Mouse (Mus musculus) limb, embryonic 11.5 days (tissue): ENCODE data around the gene Olfr639. TPM values are rescaled to one million over a fixed set of nuclear protein-coding genes. Genes with fewer than 3 reads are reported as not detected.
"Not testable (repeated sequence)": the region's sequence is repeated elsewhere in the genome, so short reads cannot be mapped to it uniquely, and the experiment has no call there.

Source experiments
- ATAC-seq: fragments of 200-750 bp; cut with Nextera tagmentation; 2 replicates; pipeline ENCODE4 v1.8.0; 2017; ENCODE audit warnings: low read depth; ENCODE audit not compliant: insufficient number of reproducible peaks, low FRiP score, low TSS enrichment
- DNase-seq: peaks from one replicate; pipeline ENCODE4 v3.0.0-alpha.2; 2015; ENCODE audit warnings: low spot score
- H3K27ac ChIP-seq: fragments of 300-500 bp; sonication (generic); replicated peaks from 2 replicates; pipeline ENCODE4 v1.5.1; 2014; ENCODE audit warnings: low read depth, mild to moderate bottlenecking, low read length
- H3K27me3 ChIP-seq: fragments of 300-500 bp; sonication (generic); 2 replicates; pipeline ENCODE4 v1.6.1; 2014; ENCODE audit warnings: mild to moderate bottlenecking, low read length, mixed read lengths; ENCODE audit not compliant: control insufficient read depth, insufficient read depth
- H3K36me3 ChIP-seq: fragments of 300-500 bp; sonication (generic); 2 replicates; pipeline ENCODE4 v1.6.1; 2014; ENCODE audit warnings: mild to moderate bottlenecking, low read length, moderate library complexity, mixed read lengths; ENCODE audit not compliant: control insufficient read depth, insufficient read depth
- H3K4me1 ChIP-seq: fragments of 300-500 bp; sonication (generic); 2 replicates; pipeline ENCODE4 v1.6.1; 2014; ENCODE audit warnings: low read length, mixed read lengths; ENCODE audit not compliant: control insufficient read depth, insufficient read depth
- H3K4me2 ChIP-seq: fragments of 300-500 bp; sonication (generic); 2 replicates; pipeline ENCODE4 v1.6.1; 2014; ENCODE audit warnings: low read depth, mild to moderate bottlenecking, moderate library complexity; ENCODE audit not compliant: severe bottlenecking
- H3K4me3 ChIP-seq: fragments of 300-500 bp; sonication (generic); 2 replicates; pipeline ENCODE4 v1.5.1; 2014; ENCODE audit warnings: low read depth, low read length
- H3K9ac ChIP-seq: fragments of 300-500 bp; sonication (generic); 2 replicates; pipeline ENCODE4 v1.6.1; 2014; ENCODE audit warnings: mild to moderate bottlenecking, low read length
- H3K9me3 ChIP-seq: fragments of 300-500 bp; sonication (generic); 2 replicates; pipeline ENCODE4 v1.6.1; 2016; ENCODE audit warnings: low read length; ENCODE audit not compliant: control insufficient read depth
- WGBS: fragments of 180-500 bp; shearing (Covaris S2); extraction: QIAGEN DNeasy Blood & Tissue Kit; methylation state at CpG from one replicate; pipeline ENCODE4 v1.1.7; 2014; 5-methylcytosine and 5-hydroxymethylcytosine counted together
- polyA plus RNA-seq: library from polyadenylated mRNA; unstranded; fragments of >200 nt; fragmentation: Nextera tagmentation; extraction: Ambion mirVana; gene quantifications from 2 replicates; pipeline ENCODE4 v1.2.1, GENCODE M21; 2014

Olfr639 gene
- polyA plus RNA-seq, 1 experiment from 2014 or later, result not detected

GRCm38 (mm10) chr7:104018953-104019352, 1.9 kb upstream of the Olfr639 start:
- no peaks in the 10 kb centered on the region for H3K4me1 ChIP-seq
- no peak overlapping the region for H3K27ac ChIP-seq
- H3K9me3 ChIP-seq, result no peaks in the 10 kb centered on the region
- no peak overlapping the region for H3K4me2 ChIP-seq
- no peak overlapping the region for H3K9ac ChIP-seq
- no peaks in the 10 kb centered on the region for H3K36me3 ChIP-seq
- H3K4me3 ChIP-seq, result no peak overlapping the region
- 88% methylated on average over 1 of the region's 1 CpGs for WGBS
- no peaks in the 10 kb centered on the region for H3K27me3 ChIP-seq
- no peak for DNase-seq
- ATAC-seq, result no peak

- DNase-seq (no peak), ATAC-seq (no peak)
- H3K27me3 ChIP-seq, result no peaks in the 10 kb centered on the region
- no peaks in the 10 kb centered on the region for H3K9me3 ChIP-seq
- H3K36me3 ChIP-seq, result no peaks in the 10 kb centered on the region
- H3K4me1 ChIP-seq, result no peaks in the 10 kb centered on the region
- H3K4me2 ChIP-seq, result no peak overlapping the region
- H3K4me3 ChIP-seq, result no peak overlapping the region
- no peak overlapping the region for H3K9ac ChIP-seq
- H3K27ac ChIP-seq, result no peak overlapping the region
These were observed 18.0 kb downstream of the Olfr639 start for GRCm38 (mm10) chr7:103999124-103999523.

GRCm38 (mm10) chr7:103998446-103998845, 18.7 kb downstream of the Olfr639 start, which contains the start of gene Olfr638:
TSS of gene Olfr638 (plus strand) at chr7:103998746.
- ATAC-seq (no peak), DNase-seq (no peak)
- Histone ChIP-seq H3K9ac (no peak within 1 kb of the TSS), H3K27me3 (no peaks in the 10 kb centered on the region), H3K4me2 (no peak within 1 kb of the TSS), H3K4me3 (no peak within 1 kb of the TSS), H3K27ac (no peak within 1 kb of the TSS), H3K36me3 (no peaks in the 10 kb centered on the region), H3K9me3 (no peaks in the 10 kb centered on the region), H3K4me1 (no peaks in the 10 kb centered on the region)

GRCm38 (mm10) chr7:103971782-103972181, 45.3 kb downstream of the Olfr639 start:
- H3K27ac ChIP-seq, result no peak overlapping the region
- ATAC-seq (no peak), DNase-seq (no peak)
- H3K4me3 ChIP-seq, result no peak overlapping the region
- H3K27me3 ChIP-seq, result no peaks in the 10 kb centered on the region
- H3K4me1 ChIP-seq, result no peaks in the 10 kb centered on the region
- H3K9ac ChIP-seq, result no peak overlapping the region
- no peaks in the 10 kb centered on the region for H3K9me3 ChIP-seq
- no peak overlapping the region for H3K4me2 ChIP-seq
- no peaks in the 10 kb centered on the region for H3K36me3 ChIP-seq
- 72% methylated on average over 1 of the region's 1 CpGs for WGBS

- H3K4me2 ChIP-seq, result no peak within 1 kb of the TSS
- 77% methylated on average over 1 of the region's 1 CpGs for WGBS
- H3K4me3 ChIP-seq, result no peak within 1 kb of the TSS
- no peak within 1 kb of the TSS for H3K9ac ChIP-seq
- no peaks in the 10 kb centered on the region for H3K27me3 ChIP-seq
- H3K9me3 ChIP-seq, result no peaks in the 10 kb centered on the region
- DNase-seq (no peak), ATAC-seq (no peak)
- no peaks in the 10 kb centered on the region for H3K4me1 ChIP-seq
- no peaks in the 10 kb centered on the region for H3K36me3 ChIP-seq
- H3K27ac ChIP-seq, result no peak within 1 kb of the TSS
These were observed 46.3 kb downstream of the Olfr639 start, which contains the start of gene Olfr635 for GRCm38 (mm10) chr7:103970852-103971251. TSS of gene Olfr635 (plus strand) at chr7:103971152.

GRCm38 (mm10) chr7:103966873-103967272, 50.2 kb downstream of the Olfr639 start:
- H3K36me3 ChIP-seq, H3K27me3 ChIP-seq, H3K4me1 ChIP-seq, H3K4me2 ChIP-seq, ATAC-seq, H3K4me3 ChIP-seq, H3K9me3 ChIP-seq, H3K9ac ChIP-seq, DNase-seq, H3K27ac ChIP-seq: not testable (repeated sequence)
- WGBS, result 91% methylated on average over 22 of the region's 22 CpGs

Other genes with a start within 250 kb of the Olfr639 start
- not detected in 2 replicates for gene Olfr69, start 245.7 kb downstream of the Olfr639 start, polyA plus RNA-seq
- not detected in 2 replicates for gene Olfr68, start 237.6 kb downstream of the Olfr639 start, polyA plus RNA-seq
- gene Olfr67, start 225.5 kb downstream of the Olfr639 start, polyA plus RNA-seq, result not detected in 2 replicates
- gene Hbb-bt, start 203.3 kb downstream of the Olfr639 start, polyA plus RNA-seq, result 518 and 565 TPM in 2 replicates
- gene Hbb-bs, start 189.2 kb downstream of the Olfr639 start, polyA plus RNA-seq, result 156 and 207 TPM in 2 replicates
- gene Hbb-bh2, start 176.8 kb downstream of the Olfr639 start, polyA plus RNA-seq, result not detected in 2 replicates
- gene Hbb-bh1, start 174.1 kb downstream of the Olfr639 start, polyA plus RNA-seq, result 1,749 and 1,831 TPM in 2 replicates
- 7,439 and 7,962 TPM in 2 replicates for gene Hbb-y, start 164.1 kb downstream of the Olfr639 start, polyA plus RNA-seq
- gene Olfr66, start 131.1 kb downstream of the Olfr639 start, polyA plus RNA-seq, result not detected in 2 replicates
- not detected in 2 replicates for gene Olfr64, start 122.8 kb downstream of the Olfr639 start, polyA plus RNA-seq
- gene Olfr65, start 113.8 kb downstream of the Olfr639 start, polyA plus RNA-seq, result not detected in 2 replicates
- gene Olfr631, start 88.5 kb downstream of the Olfr639 start, polyA plus RNA-seq, result not detected in 2 replicates
- not detected in 2 replicates for gene Olfr632, start 83.0 kb downstream of the Olfr639 start, polyA plus RNA-seq
- not detected in 2 replicates for gene Olfr633, start 72.9 kb downstream of the Olfr639 start, polyA plus RNA-seq
- not detected in 2 replicates for gene Olfr635, start 46.2 kb downstream of the Olfr639 start, polyA plus RNA-seq
- gene Olfr638, start 18.6 kb downstream of the Olfr639 start, polyA plus RNA-seq, result not detected in 2 replicates
- gene Olfr640, start 8.3 kb upstream of the Olfr639 start, polyA plus RNA-seq, result not detected in 2 replicates
- not detected in 2 replicates for gene Olfr641, start 18.1 kb upstream of the Olfr639 start, polyA plus RNA-seq
- not detected in 2 replicates for gene Olfr642, start 35.4 kb upstream of the Olfr639 start, polyA plus RNA-seq
- gene 4930516K23Rik, start 44.1 kb upstream of the Olfr639 start, polyA plus RNA-seq, result not detected in 2 replicates
- gene Olfr644, start 54.6 kb upstream of the Olfr639 start, polyA plus RNA-seq, result not detected in 2 replicates
- gene Olfr645, start 68.2 kb upstream of the Olfr639 start, polyA plus RNA-seq, result not detected in 2 replicates
- not detected in 2 replicates for gene Olfr646, start 87.6 kb upstream of the Olfr639 start, polyA plus RNA-seq
- gene Ubqln5, start 112.5 kb upstream of the Olfr639 start, polyA plus RNA-seq, result not detected in 2 replicates
- not detected in 2 replicates for gene Olfr643, start 120.1 kb upstream of the Olfr639 start, polyA plus RNA-seq
- not detected in 2 replicates for gene Ubqln3, start 126.0 kb upstream of the Olfr639 start, polyA plus RNA-seq
- gene Ubqlnl, start 133.3 kb upstream of the Olfr639 start, polyA plus RNA-seq, result not detected in 2 replicates
- not detected in 2 replicates for gene Olfm5, start 147.5 kb upstream of the Olfr639 start, polyA plus RNA-seq
- gene Olfr648, start 166.1 kb upstream of the Olfr639 start, polyA plus RNA-seq, result 0.18 and 0.25 TPM in 2 replicates
- gene Olfr649, start 178.7 kb upstream of the Olfr639 start, polyA plus RNA-seq, result not detected in 2 replicates
- gene Trim6, start 201.5 kb upstream of the Olfr639 start, polyA plus RNA-seq, result 3.5 and 5.5 TPM in 2 replicates
- 0.64 and 1.4 TPM in 2 replicates for gene Trim34a, start 227.2 kb upstream of the Olfr639 start, polyA plus RNA-seq